Mouse (Mus musculus): Measurements from ENCODE around the gene Gkap1.

The Gkap1 gene

DNA sequence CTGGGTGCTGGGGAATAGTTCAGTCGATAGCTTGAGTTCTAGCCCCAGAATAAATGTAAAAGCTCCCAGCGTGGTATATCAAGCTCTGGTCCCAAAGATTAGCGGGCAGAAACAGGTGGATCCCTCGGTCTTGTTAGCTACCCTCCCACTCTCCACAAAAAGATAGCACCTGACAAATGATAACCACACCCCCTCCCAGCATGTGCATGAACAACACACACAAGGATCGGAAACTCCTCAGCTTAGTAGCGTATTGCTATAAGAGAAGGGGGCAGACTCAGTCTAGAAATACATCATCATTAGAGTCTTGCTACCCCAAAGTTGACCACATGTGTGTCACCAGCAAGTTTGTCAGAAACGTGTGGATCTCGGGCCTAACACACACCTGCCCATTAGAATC lies at the start of gene Gkap1:
TSS of gene Gkap1 (minus strand) at position 101 of the 400 bp plus-strand sequence.
- no peak for DNase-seq

DNA sequence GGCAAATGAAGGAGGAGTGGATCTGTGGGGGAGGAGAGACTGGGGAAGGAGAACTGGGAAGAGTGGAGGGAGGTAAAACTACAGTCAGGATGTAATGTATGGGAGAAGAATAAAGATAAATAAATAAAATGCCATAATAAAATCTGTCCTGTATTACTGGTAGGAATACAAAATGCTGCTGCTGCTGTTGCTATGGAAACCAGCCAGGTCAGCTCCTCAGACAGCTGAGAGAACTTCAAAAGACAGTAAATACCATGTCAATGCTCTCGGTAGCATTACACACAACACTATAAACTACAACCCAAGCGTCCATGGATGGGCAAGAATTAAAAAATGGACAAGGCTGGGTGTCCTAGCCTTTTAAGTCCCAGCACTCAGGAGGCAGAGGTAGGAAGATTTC lies 42.3 kb upstream of the Gkap1 start:
- no peak for DNase-seq

DNA sequence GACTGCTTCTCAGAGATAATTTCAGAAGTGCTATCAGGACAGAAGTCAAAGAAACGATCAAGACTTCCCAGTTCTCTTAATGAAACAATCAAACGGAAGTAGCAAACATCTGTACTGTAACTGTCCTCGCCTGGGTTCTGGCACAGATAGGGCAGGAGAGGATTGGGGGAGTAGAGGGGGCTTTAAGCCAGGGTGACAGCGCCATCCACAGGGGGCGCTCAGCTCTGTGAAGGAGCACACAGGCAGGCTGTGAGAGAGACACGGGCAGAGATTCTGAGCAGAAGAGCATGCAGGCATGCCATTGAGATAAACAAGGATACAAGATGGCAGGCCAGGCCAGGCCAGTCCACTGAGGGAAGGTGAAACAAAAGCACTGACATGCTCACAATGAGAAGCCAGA lies 39.5 kb upstream of the Gkap1 start:
- DNase-seq, result no peak

DNA sequence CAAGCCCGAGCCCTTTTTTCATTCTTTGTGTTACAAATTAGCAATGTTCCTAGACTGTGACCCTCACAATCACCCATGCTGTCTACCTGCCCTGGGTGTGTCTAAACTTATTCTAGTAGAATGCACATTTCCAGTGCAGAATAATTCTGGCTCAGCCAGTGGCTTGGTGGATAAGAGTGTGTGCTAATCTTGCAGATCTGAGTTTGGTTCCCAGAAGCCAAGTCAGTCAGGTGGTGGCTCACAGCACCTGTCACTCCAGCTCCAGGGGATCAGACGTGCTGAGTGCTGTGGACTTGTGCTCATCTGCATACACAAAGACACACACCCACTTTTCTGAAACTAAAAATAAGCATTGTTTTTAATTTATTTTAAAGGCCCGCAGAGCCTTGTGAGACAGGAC lies 38.3 kb upstream of the Gkap1 start:
- no peak for DNase-seq

DNA sequence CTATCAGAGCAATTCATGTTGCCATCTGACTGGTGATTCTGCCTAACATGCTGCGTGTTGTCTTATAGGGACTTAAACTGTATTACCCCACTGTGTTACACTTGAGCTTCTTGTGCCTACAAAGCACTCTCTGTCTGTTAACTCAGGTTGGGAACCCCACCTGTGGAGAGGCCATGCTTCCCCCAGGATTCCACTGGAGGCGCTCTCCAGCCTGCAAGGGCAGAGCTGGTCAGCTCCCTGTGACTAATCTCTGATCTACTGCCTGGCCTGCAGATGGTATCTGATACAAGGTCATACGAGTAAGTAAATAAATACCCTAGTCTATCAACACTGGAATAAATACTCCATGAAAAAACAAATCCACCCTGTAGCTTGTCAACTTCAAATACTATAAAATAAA lies 35.9 kb upstream of the Gkap1 start:
- peak; percentile 6 for DNase-seq

DNA sequence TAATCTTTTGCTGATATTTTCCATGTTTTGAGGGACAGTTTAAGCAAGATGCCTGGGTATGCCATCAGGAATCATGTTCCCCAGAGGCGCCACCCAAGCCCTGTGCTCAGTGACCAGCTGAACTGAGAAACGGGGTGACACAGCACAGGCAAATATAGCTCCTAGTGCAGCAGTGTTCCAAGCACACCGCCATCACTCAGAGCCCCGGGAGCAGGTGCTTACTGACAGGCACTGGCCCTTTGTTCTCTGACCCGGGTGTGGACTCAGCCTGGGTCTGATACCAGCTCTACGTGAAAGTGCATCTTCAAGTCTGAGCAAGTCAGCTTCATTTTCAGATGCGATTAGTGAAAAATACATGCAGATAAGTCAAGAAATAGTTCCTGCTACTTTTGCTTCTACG lies 34.0 kb upstream of the Gkap1 start:
- DNase-seq, result no peak

DNA sequence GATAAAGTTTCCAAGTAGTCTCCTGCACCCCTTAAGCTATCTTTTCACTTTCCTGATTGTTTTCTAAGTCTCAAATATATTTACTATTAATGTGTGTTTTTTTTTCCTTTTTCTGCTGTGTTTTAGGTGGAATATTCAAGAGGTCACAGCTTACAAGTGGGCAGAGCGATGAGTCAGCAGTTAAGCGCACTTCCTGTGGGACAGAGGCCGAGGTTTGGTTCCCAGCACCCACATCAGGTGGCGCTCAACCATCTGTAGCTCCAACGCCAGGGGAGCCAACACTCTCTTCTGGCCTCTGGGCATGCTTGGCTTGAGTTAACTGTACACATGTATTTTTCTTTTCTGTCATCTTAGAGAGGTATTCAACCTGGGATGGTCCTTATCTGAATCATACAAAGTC lies 32.0 kb upstream of the Gkap1 start:
- DNase-seq, result no peak

DNA sequence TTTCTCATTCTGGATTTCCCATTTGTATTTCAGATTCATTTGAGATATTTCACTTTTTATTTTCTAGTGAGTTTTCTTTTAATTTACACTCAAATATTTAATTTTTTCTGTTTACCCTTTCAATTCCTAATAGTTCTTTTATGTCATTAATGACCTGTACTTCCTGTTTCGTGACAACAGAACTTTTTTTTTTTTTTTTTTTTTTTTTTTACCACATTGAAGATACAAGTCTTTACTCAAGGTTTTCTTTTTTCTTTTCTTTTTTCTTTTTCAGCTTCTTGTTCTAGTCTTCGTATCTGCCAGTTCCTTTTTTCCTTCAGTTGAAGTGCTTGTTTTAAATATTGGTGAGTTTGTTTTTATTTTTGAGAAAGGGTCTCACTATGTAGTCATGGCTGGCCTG lies 29.7 kb upstream of the Gkap1 start:
- DNase-seq, result no peak

DNA sequence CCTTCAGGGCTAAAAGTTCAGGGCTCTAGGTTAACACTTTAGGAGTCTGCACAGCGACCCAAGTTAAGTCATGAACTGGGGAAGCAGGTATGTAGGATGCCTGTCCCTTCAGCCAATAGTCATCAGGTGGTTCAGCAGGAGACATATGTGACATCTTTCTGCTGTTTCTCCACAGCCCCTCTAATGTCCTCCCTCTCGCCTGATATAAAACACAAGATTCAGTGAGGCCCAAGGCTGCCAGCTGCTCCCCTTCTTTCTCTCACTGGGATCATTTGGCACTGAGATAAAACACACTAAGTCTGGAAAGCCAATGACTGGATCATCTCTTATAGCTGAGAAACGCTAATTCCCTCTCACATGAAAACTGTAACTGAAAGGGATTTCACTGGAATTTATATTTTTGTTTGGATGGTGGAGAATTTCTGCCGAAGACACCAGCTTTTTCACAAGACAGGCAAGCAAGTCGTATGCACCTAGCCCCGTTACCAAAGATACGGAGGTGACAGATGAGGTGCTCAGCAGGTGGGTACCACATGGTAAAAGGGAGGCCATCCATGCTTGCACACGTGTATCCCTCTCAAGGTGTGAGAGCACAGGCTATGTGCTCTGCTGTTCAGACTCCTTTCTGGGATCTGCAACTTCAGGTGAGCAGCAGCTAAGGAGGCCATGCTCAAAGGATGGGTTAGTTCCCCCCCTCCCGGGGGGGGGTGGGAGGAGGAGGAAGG lies 27.1 kb upstream of the Gkap1 start:
- no peak for DNase-seq

DNA sequence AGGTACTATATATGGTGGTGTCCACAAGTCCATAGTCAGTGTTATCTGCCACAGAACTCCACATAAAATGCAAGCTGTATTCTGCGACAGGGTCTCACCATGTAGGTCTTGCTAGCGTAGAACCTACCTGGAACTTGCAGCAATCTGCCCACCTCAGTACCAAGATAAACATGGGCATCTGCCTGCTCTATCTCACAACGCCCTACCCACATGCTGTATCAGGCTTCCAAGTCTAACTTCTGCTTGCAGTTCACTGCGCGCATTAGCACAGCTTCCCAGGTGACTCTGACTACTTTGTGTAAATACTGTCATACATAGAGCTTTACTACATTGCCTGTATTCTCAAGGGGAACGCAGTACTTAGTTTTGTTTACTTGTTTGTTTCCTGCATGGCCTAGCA lies 26.5 kb upstream of the Gkap1 start:
- no peak for DNase-seq

DNA sequence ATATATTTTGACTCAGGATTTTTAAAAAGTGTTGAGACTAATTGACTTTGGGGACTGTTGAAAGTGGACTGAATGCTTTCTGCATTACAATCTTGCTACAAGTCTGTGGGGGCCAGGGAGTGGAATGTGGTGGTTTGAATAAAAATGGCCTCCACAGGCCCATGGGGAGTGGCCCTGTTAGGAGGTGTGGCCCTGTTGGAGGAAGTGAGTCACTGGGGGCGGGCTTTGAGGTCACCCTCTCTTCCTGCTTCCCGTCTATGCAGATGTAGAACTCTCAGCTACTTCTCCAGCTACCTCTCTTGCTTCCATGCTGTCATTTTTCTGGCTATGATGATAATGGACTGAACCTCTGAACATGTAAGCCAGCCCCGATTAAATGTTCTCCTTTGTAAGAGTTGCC lies 23.3 kb upstream of the Gkap1 start:
- no peak for DNase-seq

DNA sequence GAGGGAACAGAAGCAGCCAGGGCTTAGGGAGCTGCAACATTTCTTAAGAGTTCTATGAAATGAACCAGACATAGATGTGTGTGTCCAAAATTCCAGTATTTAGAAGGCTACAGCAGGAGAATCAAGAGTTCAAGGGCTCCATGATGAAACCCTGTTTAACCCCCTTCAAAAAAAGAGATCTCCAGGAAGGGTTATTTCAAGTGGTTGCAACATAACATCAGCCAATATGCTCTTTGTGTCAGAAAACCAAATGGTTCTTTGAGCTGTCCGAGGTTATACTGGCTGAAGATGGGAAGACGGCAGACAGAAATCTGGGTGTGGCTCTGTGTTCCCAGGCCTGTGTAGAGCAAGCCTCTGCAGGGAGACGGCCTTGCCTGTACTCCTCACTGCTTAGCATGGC lies 20.1 kb upstream of the Gkap1 start:
- no peak for DNase-seq

DNA sequence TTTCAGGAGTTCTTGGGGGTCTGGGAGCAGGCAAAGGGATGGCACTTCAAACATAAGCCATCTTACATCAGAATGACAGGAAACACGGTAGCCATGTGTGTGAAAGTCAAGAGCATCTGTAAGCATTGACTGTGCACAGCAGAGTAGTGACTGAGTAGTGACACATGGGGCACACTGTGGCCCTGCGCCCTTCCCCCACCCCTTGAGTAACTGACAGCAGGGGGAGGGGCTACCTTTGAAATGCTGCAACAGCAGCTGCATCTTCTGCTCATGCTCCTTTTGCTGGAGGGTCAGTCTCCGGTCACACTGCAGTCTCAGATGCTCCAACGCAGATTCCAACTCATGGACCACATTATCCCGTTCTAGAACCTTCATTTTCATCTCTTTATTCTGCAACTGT lies 17.3 kb upstream of the Gkap1 start:
- DNase-seq, result no peak

DNA sequence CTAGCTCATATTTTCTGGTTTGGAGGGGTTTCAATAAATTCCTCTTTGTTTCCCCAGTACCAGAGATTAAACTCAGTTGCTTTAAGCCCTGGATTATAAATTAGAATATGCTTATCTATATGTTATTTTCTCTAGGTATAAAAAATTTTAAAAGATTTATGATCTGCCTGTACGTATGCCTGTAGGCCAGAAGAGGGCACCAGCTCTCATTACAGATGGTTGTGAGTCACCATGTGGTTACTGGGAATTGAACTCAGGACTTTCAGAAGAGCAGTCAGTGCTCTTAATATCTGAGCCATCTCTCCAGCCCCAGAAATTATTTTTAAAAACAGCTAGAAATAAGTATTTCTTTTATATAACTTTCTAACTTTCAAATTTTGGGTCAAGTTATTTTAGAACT lies 13.8 kb upstream of the Gkap1 start:
- DNase-seq, result no peak

DNA sequence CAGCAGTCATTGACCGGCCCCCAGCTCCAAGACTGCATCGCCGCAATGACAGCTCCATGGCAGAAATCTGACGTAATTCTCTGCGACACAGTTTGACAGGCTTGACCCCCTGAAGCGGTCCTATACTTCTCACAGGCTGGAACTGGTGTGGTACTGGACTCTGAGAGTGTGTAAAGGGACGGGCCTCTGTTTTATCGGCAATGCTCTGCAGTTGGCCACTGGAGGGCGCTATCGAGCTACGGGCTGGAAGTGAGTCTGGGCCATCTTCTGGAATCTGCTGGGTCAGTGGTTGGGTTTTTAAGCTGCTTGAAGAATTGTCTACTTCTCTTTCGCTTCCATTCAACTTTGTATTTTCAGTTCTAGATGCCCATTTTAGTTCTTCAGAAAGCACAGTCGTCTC lies 12.3 kb upstream of the Gkap1 start:
- peak; percentile 92 for DNase-seq

DNA sequence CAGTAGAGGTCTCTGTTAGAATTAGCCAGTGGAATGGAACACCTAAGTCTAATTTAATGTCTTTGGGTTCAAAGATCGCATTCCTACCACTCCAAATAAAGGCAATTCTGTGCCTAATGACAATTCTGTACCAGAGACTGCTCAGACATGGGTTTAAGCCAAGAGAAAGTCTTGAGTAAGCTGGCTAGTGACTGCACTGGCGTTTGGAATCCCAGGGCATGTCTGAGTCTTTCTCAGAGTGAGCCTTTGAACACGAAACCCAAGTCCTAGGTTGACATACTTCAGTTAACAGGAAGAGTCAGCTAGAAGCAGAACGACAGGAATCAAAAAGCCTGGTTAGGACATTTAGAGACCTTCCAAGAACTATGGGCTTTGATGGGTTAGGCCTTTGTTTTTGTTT lies 8.0 kb upstream of the Gkap1 start:
- DNase-seq, result no peak

DNA sequence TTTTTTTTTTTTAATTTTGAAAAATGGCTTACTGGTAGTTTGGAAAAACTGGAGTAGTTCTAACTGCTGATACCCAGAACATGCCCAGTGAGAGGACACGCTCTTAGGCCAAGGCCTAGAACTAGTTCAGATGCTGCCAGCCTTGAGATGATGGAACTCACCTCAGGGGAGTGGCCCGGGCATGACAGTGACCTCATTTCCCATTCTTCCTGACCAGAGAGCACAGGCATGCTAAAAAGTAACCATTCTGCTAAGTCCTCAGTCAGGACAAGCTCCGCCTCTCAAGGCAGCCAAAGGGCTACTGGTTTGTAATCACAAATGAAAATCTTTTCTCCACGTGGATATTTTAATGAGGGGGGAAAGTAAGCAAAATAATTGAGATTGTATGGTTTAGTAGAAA lies 6.4 kb upstream of the Gkap1 start:
- DNase-seq, result no peak

DNA sequence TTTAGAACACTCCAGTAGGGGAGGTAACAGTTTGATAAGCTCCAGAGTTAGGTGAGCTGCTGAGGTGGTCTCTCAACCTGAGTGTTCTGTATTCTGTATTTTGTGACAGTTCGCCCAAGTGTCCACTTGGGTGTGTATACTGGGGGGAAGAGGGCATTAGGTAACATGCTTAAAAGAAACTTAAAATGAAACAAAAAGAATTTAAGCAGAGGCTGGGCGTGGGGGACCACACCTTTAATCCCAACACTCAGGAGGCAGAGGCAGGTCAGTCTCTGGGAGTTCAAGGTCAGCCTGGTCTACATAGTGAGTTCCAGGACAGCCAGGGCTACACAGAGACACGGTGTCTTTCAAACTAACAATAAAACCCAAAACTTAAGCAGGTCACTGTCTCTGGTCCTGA lies 5.0 kb upstream of the Gkap1 start:
- no peak for DNase-seq

DNA sequence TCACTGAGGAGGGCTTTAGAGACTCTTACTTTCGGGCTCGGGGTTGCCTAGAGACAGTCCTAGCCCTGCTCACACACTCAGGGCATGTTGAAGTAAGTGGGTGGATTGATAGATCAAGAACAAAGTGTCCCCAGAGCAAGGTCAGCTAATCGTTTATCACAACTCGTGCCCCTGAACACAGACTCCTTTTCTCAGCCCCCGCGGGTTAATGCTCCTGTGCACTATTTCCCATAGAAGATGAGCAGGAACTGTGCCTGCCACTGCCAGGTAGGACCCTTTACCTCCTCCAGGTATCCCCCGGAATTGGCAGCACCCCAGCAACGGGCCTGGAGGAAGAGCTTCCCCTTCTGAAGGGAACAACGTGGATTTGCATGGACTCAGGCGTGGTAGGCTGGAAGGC lies 757 bp upstream of the Gkap1 start:
- no peak for DNase-seq

DNA sequence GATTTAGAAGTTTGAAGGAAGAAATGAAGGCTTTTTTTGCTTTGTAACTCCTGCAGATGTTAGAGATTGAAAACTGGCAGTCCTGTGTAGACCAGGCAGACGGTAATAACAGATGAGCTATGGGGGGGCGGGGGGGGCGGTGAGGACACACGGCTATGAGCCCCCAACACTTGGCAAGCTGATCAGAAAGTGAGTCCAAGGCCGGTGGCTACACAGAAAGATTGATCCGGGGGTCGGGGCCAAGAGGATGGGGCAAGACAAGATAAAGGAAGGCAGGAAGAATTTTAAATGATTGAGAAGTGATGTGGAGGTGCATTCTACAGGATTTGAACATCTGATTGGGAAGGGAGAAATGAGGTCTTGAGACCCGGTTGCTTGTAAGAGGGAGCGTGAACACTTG lies 423 bp downstream of the Gkap1 start:
- DNase-seq, result no peak

DNA sequence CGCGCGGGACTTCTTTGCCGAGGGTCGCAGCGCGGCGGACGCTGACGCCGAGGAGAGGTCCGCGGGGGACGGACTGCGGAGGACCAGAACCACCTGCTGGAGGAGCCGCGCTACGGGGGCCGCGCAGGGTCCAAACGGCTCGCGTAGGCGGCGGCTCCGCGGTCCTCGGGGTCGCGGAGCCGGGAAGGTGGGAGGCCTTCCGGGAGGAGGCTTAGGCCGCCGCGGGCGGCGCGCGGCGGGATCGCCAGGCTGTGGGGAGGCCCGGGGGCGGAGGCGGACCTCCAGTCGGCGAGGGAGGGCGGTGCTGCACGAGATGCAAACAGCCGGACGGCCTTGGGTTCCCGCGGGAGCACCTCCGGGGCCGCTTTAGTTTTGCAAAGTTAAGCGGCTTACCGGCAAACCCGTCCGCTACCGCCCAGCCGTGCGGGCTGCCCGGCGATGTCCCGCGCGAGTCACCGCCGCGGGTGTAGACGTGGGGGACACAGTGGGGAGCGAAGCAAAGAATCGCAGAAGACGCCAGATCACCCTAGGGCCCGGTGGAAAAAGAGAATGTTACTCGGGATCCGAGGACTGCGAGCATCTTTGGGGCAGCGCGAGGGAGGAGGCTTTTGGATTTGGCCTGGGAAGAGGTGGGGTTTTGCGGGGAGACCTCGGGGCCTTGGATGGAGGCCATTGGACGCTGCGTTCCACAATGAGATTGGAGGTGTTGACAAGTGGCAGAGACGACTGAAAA lies 1.1 kb downstream of the Gkap1 start:
- peak; percentile 75 for DNase-seq

DNA sequence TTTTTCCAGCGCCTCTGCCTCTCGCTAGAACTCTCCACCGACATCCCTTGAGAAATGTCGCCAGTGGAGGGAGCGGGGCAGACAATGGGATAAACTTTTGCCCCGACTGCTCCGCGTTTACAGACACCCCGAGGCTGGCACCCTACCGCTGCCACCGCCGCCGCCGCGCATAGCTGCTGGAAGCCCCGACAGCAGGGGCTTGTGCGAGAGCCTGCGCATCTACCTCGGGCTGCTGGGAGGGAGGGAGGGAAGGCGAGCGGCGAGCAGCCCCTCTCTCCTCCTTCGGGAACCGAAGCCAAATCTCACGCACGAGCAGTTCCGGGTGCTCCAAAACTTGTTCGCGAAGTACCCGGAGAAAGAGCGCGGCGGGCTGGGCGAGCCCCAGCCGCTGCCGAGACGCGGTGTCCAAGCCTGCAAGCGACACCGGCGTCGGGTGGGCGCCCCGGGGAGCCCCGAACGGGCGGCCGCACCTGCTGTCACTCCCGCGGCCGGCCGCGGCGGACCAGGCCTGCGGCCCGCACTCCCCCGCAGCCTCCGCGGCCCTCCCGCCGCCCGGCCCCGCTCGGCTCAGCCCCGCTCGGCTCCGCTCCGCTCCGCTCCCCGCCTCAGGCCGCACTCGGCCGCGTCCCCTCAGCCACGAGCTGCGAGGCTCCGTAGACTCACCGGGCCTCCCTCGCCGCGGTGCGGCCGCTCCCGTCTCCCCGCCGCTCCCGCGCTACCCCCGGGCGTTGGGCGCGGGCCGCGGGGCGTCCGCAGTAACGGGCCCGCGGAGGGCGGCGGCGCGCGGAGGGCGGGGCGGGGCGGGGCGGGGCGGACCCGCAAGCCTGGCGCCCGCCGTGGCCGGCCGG lies 1.9 kb downstream of the Gkap1 start:
- DNase-seq, result peak; percentile 29

DNA sequence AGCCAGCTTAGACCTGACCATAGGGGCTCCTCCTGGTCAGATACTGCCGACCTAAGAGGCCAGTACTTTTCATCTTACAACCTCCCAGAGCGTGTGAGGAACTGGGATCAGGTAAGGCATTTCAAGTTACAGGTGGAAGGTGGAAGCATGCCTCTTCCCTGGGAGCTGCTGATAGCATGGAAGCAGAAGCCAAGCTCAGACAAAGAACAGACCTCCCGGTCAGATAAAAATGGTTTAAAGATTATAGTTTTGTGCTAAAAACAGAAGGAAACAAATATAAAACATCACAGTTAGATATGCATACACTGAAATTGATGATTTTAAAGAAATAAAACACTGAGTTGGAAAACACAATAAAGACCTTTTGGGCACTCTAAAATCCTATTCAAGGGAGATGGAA lies 8.6 kb downstream of the Gkap1 start:
- no peak for DNase-seq

DNA sequence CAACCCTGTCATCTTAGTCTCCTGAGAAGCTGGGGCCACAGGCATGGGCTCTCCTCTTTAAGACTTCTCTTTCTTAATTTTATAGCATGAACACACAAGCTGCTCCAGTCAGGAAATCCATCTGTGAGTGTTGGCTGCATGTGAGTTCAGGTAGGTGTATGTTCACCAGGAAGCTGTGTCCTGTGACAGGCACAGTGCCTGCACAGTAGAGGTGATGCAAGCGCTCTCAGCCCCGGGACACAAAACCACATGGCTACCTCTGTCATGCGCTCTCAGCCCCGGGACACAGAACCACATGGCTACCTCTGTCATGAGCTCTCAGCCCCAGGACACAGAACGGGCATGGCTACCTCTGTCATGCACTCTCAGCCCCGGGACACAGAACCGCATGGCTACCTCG lies 12.0 kb downstream of the Gkap1 start:
- DNase-seq, result no peak
